Mouse (Mus musculus) spleen, adult 12 weeks (tissue): ENCODE results near the gene Hcn1.

Experiments used
- DNase-seq: peaks from one replicate; pipeline ENCODE4 v3.0.0; 2022; ENCODE audit warnings: low spot score

Hcn1 gene

DNA sequence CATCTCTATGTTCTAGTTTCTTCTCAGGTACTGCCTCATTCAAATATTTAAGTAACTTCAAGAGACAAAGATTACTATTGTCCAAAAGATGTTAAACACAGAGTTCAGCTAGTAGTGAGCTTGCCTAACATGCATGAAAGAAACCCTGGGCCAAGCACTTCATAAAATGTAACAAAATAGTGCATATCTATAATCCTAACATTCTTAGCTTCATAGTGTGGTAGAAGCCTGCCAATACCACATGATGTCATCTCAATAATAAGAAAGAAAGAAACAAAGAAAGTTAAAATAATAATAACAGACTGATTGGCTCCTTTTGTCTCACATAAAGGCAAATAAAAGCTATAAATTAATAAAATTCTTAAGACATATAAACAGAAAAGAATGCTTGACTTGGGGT lies 103.5 kb downstream of the Hcn1 start:
- DNase-seq = no peak

GRCm38 (mm10) chr13:117705997-117706396 lies 103.9 kb downstream of the Hcn1 start:
- DNase-seq = no peak

DNA sequence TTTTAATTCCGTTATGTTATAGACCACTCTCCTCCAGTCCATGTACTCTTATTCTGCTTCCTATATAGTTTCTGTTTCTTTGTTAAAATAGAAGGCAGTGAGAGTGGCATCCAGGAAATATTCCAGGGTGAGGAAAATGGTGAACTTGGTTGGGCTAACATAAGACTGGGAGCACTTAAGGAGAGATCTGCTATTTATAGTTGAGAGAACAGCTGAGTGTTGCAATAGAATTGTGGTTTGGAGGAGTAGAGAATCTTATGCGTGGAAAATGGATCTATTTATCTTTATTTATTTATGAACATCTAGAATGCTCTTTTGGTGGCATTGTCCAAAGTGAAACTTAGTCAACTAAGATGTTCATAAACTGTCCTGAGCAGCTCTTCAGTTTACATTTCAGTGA lies 104.4 kb downstream of the Hcn1 start:
- DNase-seq = no peak

- no peak for DNase-seq
Observed at GRCm38 (mm10) chr13:117706986-117707738, 105.0 kb downstream of the Hcn1 start.

GRCm38 (mm10) chr13:117710811-117711210 lies 108.7 kb downstream of the Hcn1 start:
- no peak for DNase-seq

DNA sequence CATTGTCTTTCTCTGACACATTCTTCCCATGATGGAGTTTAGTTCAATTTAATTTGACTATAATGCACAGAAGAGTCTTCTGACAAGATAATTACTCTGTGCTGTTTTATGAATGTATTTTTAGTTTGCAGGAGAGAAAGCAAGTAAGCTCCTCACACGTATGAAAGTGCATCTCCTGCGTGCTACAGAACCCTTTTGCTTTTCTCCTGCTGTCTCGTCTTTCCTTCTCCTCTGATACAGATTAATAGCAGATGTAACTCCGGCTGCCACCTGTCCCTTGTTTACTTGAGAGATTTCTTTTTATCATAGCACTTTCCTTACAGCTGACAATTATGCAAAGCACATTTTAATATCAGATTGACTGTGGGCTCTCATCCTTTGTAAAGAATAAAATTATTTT lies 120.0 kb downstream of the Hcn1 start:
- no peak for DNase-seq

- DNase-seq = no peak
Observed at GRCm38 (mm10) chr13:117724083-117724482, 122.0 kb downstream of the Hcn1 start.

GRCm38 (mm10) chr13:117728393-117728792 lies 126.3 kb downstream of the Hcn1 start:
- DNase-seq = no peak

- DNase-seq = no peak
Observed at GRCm38 (mm10) chr13:117732738-117733137, 130.6 kb downstream of the Hcn1 start.

DNA sequence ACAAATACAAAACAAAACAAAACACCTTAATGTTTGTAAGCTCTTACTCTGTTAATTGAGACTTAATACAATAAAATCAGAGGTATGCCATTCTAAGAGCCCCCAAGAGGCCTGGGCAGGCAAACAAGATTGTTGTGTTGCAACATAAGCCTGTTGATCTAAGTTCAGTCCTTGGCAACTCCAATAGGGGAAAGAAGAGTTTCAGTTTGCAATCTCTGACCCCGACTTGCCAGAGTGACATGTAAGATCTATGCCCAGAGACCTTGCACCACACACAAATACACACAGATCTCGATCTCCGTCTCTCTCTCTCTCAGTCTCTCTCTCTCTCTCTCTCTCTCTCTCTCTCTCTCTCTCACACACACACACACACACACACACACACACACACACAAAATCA lies 142.3 kb downstream of the Hcn1 start:
- no peak for DNase-seq

GRCm38 (mm10) chr13:117745173-117745572 lies 143.1 kb downstream of the Hcn1 start:
- DNase-seq = no peak

DNA sequence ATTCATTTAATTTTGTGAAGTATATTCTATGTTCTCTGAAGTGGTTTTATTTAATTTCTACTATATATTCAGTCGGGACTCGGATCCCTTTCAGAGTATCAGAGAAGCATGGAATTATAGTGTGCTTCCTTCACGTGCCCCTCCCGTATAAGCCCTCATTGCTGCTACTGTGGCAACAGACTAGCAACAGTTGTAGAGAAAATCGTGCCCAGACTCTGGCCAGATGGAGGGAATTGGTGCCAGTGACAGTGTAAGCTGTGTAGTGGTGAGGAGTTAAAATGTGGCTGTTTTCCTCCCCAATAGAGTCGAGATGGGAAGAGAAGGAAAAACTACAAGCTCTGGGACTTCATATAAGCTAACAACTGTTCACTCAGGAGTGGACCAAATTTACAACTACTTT lies 163.4 kb downstream of the Hcn1 start:
- no peak for DNase-seq

- no peak for DNase-seq
Observed at GRCm38 (mm10) chr13:117785376-117785775, 183.3 kb downstream of the Hcn1 start.

DNA sequence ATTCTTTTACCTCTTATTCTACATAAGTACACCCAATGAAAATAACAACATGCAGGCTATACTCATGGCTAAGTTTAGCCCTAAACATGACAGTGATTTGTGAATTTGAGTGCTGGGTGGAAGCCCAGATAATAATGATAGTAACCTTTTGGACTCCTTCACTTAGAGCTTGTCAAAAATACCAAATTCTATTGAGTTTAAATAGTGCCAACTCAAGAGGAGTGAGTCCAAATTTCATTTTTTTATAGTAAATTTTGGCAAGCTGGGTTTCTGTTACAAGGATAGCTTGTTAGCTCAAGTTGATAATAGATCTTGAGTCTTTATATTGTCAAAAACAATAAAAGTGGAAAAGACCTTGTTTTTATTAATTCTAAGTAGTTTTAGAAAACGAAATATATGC lies 190.7 kb downstream of the Hcn1 start:
- no peak for DNase-seq

GRCm38 (mm10) chr13:117801061-117801460 lies 198.9 kb downstream of the Hcn1 start:
- no peak for DNase-seq

DNA sequence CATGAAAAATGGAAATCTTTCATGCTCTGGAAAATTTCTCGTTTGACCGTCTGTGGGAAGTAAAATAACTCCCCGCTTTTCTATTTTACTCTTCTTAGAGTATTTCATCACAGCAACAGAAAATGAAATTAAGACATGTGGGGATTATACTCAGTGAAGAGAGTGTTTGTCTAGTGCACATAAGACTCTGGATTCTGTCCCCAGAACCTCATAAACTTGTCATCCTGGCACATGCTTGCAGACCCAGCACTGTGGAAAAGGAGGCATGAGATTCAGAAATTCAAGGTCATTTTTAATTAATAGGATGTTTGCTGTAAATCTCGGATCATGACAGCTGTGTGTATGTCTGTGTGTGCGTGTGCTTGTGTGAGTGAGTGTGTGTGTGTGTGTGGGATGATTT lies 225.5 kb downstream of the Hcn1 start:
- DNase-seq = no peak

DNA sequence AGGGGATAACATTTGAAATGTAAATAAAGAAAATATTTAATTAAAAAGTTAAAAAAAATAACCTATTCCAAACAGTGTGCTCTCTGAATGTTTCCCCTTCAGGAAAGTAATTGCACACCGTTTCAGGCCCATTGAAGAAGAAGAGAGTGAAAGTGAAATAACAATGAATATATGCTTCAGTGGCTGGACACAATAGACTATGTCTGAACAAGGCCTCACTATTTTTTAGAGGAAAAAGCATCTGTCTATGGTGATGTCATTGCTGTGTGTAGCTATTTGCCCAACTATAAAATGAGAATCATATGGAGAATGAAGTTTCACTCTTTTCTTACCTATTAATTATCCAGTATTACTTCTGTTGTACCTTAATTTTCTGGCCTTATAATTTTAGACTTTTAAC lies 234.5 kb downstream of the Hcn1 start:
- DNase-seq = no peak

DNA sequence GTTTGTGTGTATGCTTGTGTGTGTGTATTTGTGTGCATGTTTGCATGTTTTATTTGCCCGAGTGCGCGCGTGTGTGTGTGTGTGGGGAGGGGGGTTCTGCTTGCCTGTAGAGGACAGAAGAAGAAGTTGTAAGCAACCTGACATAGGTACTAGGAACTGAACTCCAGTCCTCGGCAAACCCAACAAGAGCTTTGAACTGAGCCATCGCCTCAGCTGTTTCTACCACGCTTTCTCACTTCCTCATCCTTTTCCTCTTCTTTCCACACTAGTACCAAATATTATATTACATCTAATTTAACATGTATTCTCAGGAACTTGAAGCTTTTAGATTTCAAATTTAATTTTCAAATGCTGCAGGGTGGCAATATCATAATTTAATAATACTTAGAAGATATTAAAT lies 236.1 kb downstream of the Hcn1 start:
- DNase-seq = no peak

DNA sequence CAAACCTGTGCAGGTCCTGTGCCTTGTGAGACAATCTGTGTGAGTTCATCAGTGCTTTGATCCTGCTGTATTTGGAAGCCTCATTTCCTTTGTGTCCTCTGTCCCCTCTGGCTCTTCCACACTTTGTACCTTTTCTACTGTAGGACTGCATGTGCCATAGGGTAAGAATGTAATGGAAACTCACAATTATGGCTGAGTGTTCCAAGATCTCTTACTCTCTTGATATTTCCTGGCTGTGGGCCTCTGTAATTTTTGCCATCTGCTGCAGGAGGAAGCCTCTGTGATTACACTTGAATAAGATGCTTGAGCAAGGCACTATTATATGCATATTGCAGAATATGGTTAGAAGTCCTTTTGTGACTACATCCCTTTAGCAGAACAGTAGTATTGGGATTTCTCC lies 240.2 kb downstream of the Hcn1 start:
- no peak for DNase-seq

- no peak for DNase-seq
Observed at GRCm38 (mm10) chr13:117847290-117847689, 245.2 kb downstream of the Hcn1 start.

DNA sequence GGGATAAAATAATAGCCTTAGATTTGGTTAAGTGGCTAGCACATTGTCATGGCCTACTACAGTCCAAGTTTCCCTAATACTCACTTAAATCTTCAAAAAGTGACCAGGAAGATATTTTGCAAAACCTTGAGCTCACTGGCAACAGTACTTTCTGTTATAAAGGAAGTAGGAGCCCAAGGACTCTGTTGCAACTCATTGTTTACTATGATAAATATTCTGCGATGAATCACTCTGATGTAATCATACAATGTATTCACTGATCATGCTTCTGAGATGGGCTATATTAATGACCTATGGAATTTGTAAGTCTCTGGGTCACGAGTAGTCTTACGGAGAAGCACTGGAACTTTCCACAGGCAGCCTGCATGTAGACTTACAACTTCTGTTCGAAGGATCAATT lies 246.6 kb downstream of the Hcn1 start:
- no peak for DNase-seq

DNA sequence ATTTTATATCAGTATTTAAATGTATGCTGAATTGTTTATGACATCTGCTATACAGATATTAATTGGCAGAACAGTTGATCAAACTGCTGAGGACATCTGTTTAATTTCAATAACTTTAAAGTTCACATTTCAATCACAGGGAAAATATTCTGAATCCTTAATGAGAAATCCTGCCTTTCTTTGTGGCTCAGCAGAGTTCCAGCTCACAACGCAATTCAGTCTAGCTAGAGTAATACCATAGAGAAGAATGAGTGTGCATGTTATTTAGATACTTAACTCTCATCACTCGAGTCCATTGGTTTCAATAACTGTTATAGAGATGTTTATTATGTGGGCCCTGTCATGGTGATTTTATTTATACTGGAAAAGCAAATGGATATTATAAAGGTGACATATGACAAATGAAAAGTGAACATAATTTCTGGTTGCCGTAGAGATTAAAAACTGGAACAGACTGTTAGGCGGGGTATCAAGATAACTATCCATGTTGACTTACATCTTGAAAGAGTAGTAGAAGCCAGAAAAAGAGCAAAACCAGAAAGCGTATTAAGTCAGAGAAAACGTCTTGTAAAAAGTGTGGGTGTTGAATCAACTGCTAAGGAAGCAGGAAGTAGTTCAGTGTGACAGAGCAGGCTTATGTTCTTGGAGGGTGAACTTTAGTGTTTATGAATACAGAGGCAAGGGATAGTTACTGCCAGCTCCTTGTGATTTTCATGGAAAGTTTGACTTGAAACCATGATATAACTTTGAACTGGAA lies 250.0 kb downstream of the Hcn1 start:
- no peak for DNase-seq

DNA sequence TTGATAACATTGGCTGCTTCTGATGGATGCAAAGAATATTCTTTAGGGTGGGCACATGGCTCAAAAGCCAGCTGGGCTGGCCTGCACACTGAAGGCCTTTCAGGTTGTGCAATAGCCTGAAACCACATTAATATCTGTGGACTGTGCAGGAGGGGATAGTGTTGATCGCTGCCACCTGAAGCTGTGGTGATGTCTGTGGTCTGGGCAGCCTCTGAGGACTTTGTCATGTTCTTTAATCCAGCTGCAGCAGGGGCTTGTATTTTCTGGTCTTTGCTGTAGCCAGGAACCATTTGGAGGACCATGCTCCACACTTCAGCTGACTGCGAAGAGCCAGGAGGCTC lies 250.6 kb downstream of the Hcn1 start:
- DNase-seq = no peak

DNA sequence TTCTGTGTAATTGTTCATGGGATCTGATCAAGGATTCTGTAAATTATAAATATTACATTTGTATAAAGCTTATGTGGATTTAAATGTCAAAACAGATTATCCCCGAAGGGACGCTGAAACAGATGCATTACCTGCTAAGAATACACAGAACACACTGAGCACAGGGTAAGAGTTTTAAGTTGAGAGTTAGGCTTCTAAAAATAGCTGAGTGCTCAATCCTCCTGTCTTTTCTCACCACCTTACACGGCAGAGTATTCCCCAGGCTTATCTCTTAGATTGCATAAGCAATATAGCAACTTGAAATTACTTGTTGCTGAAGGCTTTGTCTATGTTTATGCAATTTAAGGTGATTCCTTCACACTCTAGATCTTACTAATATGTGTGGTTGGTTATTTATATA lies 256.3 kb downstream of the Hcn1 start:
- no peak for DNase-seq
